Mouse (Mus musculus) heart, adult 2 months (tissue): ENCODE data around the gene Plagl1.

Experiments used
- CTCF ChIP-seq: fragments of 200-600 bp; IDR thresholded peaks from 2 replicates; pipeline ENCODE4 v1.8.1; 2022; ENCODE audit warnings: antibody characterized with exemption, mild to moderate bottlenecking, moderate library complexity
- EP300 ChIP-seq: fragments of 200-500 bp; IDR thresholded peaks from 2 replicates; pipeline ENCODE4 v1.6.1; 2011; ENCODE audit warnings: low read depth, low read length, control low read depth; ENCODE audit not compliant: insufficient read depth
- POLR2A ChIP-seq: fragments of 200-500 bp; IDR thresholded peaks from 2 replicates; pipeline ENCODE4 v1.6.1; 2011; ENCODE audit warnings: mild to moderate bottlenecking, low read depth, low read length, control low read depth; ENCODE audit not compliant: insufficient read depth

DNA sequence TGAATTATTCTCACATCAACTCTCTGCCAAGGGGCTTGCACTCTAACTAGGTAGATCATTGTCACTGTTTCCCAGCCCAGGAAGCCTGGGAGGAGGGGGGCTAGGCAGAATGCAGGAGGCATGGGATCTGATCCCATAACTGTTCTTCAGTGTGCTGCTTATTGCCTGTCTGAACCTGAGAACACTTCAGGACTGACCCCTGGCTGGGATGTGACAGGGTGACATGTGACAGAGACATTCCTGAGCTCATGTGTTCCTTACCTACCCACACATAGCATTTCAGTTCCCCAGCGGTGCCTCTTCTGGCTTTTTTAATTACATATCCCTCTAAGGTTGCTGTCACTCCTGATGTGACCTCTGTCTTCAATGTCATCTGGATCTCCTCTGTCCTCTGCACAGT is 49.5 kb downstream of the Plagl1 start:
- no peak for TF ChIP-seq CTCF
- TF ChIP-seq POLR2A = no peak
- TF ChIP-seq EP300 = no peak
